Mouse (Mus musculus) erythroblast, embryonic 14.5 days (primary cell): ENCODE data around the gene Tas2r131. TPM values are rescaled to one million over a fixed set of nuclear protein-coding genes. Genes with fewer than 3 reads are reported as not detected.
"Not testable (repeated sequence)": the region's sequence is repeated elsewhere in the genome, so short reads cannot be mapped to it uniquely, and the experiment has no call there.

Experiments used
- H3K27me3 ChIP-seq: 2 replicates; pipeline ENCODE4 v1.6.1; 2012; ENCODE audit warnings: inconsistent platforms; ENCODE audit not compliant: control insufficient read depth
- H3K36me3 ChIP-seq: 2 replicates; pipeline ENCODE4 v1.6.1; 2012; ENCODE audit warnings: mild to moderate bottlenecking, inconsistent platforms; ENCODE audit not compliant: control insufficient read depth
- H3K4me1 ChIP-seq: 2 replicates; pipeline ENCODE4 v1.6.1; 2012; ENCODE audit warnings: inconsistent platforms; ENCODE audit not compliant: control insufficient read depth
- H3K4me3 ChIP-seq: replicated peaks from 2 replicates; pipeline ENCODE3; 2012; ENCODE audit warnings: moderate library complexity, mild to moderate bottlenecking, inconsistent platforms
- H3K9me3 ChIP-seq: 2 replicates; pipeline ENCODE4 v1.6.1; 2012; ENCODE audit warnings: low read length, inconsistent platforms, mixed read lengths; ENCODE audit not compliant: control insufficient read depth
- GATA1 ChIP-seq: IDR thresholded peaks from 2 replicates; pipeline ENCODE4 v1.6.1; 2012; ENCODE audit warnings: low read length, inconsistent platforms, mixed read lengths
- TAL1 ChIP-seq: IDR thresholded peaks from 3 replicates; pipeline ENCODE4 v1.6.1; 2012; ENCODE audit warnings: low read length, inconsistent platforms, mixed read lengths
- polyA plus RNA-seq: library from polyadenylated mRNA; stranded (reverse); fragments of >175 nt; gene quantifications from 2 replicates; pipeline ENCODE4 v1.2.3, GENCODE M21; 2012

Gene Tas2r131
- polyA plus RNA-seq: not detected in 2 replicates

DNA sequence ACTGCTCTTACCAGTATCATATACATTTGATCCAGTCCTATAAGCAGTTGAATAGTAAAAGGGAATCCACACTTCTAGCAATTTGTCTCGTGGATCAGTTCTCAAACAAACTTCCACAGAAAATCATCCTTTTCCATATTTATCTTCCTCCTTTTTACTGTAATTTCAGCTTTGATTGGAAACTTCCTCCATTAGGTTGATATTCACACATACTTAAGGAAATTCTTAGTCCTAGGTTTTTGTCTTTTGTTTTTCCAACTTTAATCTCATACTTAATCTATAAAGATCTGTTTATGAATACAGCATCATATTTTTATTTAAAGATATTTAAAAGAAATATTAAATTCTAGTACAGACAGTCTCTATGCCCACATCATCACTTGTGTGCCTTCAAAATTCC, at the start of gene Tas2r131:
Gene Tas2r131, minus strand, starts transcription at position 101 of the 400 bp plus-strand sequence.
- Histone ChIP-seq H3K4me1 (no peaks in the 10 kb centered on the region), H3K4me3 (no peak within 1 kb of the TSS), H3K27me3 (no peaks in the 10 kb centered on the region), H3K36me3 (no peaks in the 10 kb centered on the region), H3K9me3 (no peaks in the 10 kb centered on the region)
- TF ChIP-seq GATA1 (no peak), TAL1 (no peak)

DNA sequence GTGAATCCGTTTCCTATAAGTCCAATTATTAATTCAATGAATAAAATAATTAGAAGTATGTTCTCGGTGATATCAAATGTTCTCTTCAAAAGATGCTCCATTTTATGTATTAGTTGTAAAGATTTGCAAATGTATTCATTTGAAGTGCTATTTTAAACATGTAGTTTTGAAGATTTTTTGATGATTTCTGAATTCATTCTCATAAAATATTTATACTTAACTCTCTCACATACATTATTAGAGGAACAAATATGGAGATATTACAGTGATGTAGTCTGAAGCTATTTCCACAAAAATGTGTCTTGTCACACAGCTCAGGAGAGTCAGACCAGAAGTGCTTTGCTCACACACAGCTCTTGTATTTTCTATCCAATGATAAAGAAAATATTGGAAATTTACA, 23.1 kb upstream of the Tas2r131 start, which contains the start of gene Tas2r109:
Gene Tas2r109, minus strand, starts transcription at position 101 of the 400 bp plus-strand sequence.
- Histone ChIP-seq H3K36me3 (no peaks in the 10 kb centered on the region), H3K9me3 (no peaks in the 10 kb centered on the region; the same call in 1 of the 2 replicates), H3K4me1 (no peaks in the 10 kb centered on the region), H3K27me3 (no peaks in the 10 kb centered on the region), H3K4me3 (no peak within 1 kb of the TSS)
- no peak for TF ChIP-seq GATA1
- TF ChIP-seq TAL1: no peak

DNA sequence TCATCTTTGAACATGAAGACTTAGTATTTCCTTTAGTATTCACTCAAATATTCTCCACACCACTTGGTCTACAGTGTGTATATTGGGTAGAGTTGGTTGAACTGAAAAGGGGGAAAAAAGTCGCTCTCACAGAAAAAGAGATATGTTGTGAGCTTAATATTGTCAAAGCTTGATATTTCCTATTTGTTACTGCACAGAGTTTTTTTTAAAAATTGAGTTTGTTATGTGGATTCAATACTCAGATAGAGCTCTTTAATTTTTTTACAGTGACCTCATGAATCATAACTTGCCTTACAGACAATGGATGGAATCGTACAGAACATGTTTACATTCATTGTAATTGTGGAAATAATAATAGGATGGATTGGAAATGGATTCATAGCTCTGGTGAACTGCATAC, 6.9 kb downstream of the Tas2r131 start, which contains the start of gene Tas2r129:
Gene Tas2r129, plus strand, starts transcription at position 301 of the 400 bp plus-strand sequence.
- TF ChIP-seq GATA1 (no peak), TAL1 (no peak)
- no peaks in the 10 kb centered on the region for H3K36me3 ChIP-seq
- H3K4me1 ChIP-seq: no peaks in the 10 kb centered on the region
- H3K9me3 ChIP-seq: peaks cover 3% of the 10 kb centered on the region
- no peak within 1 kb of the TSS for H3K4me3 ChIP-seq
- H3K27me3 ChIP-seq: no peaks in the 10 kb centered on the region

- not testable (repeated sequence) for H3K27me3 ChIP-seq, H3K9me3 ChIP-seq
Measured at GRCm38 (mm10) chr6:132941376-132941775, 16.3 kb downstream of the Tas2r131 start.

DNA sequence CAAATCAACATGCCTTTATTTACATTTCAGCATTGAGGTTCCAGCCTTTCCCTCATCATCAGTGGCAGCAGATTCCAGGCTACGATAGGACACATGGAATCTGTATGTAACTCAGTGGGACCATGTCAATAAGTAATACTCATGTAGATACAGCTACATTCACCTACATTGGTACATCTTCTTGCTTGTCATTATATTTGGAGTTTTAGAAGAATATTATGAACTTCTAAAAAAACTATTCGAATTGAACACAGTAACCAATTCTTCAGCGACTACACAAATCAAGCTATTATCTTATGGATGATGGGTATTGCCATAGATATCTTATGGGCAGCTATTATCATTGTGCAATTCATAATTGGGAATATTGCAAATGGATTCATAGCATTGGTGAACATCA, 48.4 kb downstream of the Tas2r131 start, which contains the start of gene Tas2r125:
Gene Tas2r125, plus strand, starts transcription at position 301 of the 400 bp plus-strand sequence.
- H3K4me1 ChIP-seq: no peaks in the 10 kb centered on the region
- no peaks in the 10 kb centered on the region; the same call in 1 of the 2 replicates for H3K9me3 ChIP-seq
- no peaks in the 10 kb centered on the region for H3K27me3 ChIP-seq
- H3K36me3 ChIP-seq: no peaks in the 10 kb centered on the region
- TF ChIP-seq TAL1 (no peak), GATA1 (no peak)
- no peak within 1 kb of the TSS for H3K4me3 ChIP-seq

More at GRCm38 (mm10) chr6:132941376-132941775, 16.3 kb downstream of the Tas2r131 start:
- not testable (repeated sequence) for H3K4me1 ChIP-seq, H3K4me3 ChIP-seq, H3K36me3 ChIP-seq

Other genes starting within 250 kb of the Tas2r131 start
- not detected in 2 replicates for gene Tas2r122, start 246.0 kb downstream of the Tas2r131 start, polyA plus RNA-seq
- gene Tas2r115, start 219.9 kb downstream of the Tas2r131 start, polyA plus RNA-seq: not detected in 2 replicates
- not detected in 2 replicates for gene Tas2r124, start 203.2 kb downstream of the Tas2r131 start, polyA plus RNA-seq
- not detected in 2 replicates for gene Tas2r102, start 195.8 kb downstream of the Tas2r131 start, polyA plus RNA-seq
- gene Tas2r136, start 179.8 kb downstream of the Tas2r131 start, polyA plus RNA-seq: not detected in 2 replicates
- not detected in 2 replicates for gene Tas2r117, start 155.1 kb downstream of the Tas2r131 start, polyA plus RNA-seq
- not detected in 2 replicates for gene Tas2r123, start 110.8 kb downstream of the Tas2r131 start, polyA plus RNA-seq
- gene Tas2r116, start 102.5 kb downstream of the Tas2r131 start, polyA plus RNA-seq: not detected in 2 replicates
- gene Tas2r110, start 89.9 kb downstream of the Tas2r131 start, polyA plus RNA-seq: not detected in 2 replicates
- gene Tas2r113, start 64.9 kb downstream of the Tas2r131 start, polyA plus RNA-seq: not detected in 2 replicates
- gene Tas2r125, start 48.3 kb downstream of the Tas2r131 start, polyA plus RNA-seq: not detected in 2 replicates
- not detected in 2 replicates for gene Tas2r129, start 6.8 kb downstream of the Tas2r131 start, polyA plus RNA-seq
- not detected in 2 replicates for gene Tas2r109, start 23.0 kb upstream of the Tas2r131 start, polyA plus RNA-seq
- gene Tas2r103, start 79.2 kb upstream of the Tas2r131 start, polyA plus RNA-seq: not detected in 2 replicates
- not detected in 2 replicates for gene Tas2r140, start 97.9 kb upstream of the Tas2r131 start, polyA plus RNA-seq
- 0.34 and 0.82 TPM in 2 replicates for gene Smim10l1, start 147.0 kb upstream of the Tas2r131 start, polyA plus RNA-seq